Mouse (Mus musculus): ENCODE measurements around the gene Esm1. TPM values are rescaled to one million over a fixed set of nuclear protein-coding genes. Genes with fewer than 3 reads are reported as not detected.
"Not testable (repeated sequence)": the region's sequence is repeated elsewhere in the genome, so short reads cannot be mapped to it uniquely, and the experiment has no call there.

Gene Esm1
- polyA plus RNA-seq, 1 experiment, result 17.3 TPM

- no peak overlapping the region for H3K27ac ChIP-seq (ENCODE audit: control insufficient read depth, insufficient read depth, low read depth, low read length, poor library complexity)
- TF ChIP-seq CTCF (IDR thresholded peaks at IDR 0.05; ENCODE audit: control insufficient read depth, insufficient read depth, low read length) (no peak), POLR2A (IDR thresholded peaks at IDR 0.05; ENCODE audit: borderline replicate concordance, control insufficient read depth, low read depth, low read length) (no peak)
- WGBS, result 81% methylated on average over 8 of the region's 8 CpGs
- no peak overlapping the region for H3K4me3 ChIP-seq (replicated peaks; ENCODE audit: control insufficient read depth, low read depth, low read length)
- H3K4me1 ChIP-seq (ENCODE audit: control insufficient read depth, insufficient read depth, low read length), result peaks cover 4% of the 10 kb centered on the region; the same call in 1 of the 2 replicates
These were observed 35.6 kb downstream of the Esm1 start for GRCm38 (mm10) chr13:113245025-113245424.

GRCm38 (mm10) chr13:113252580-113252979, 43.1 kb downstream of the Esm1 start:
- not testable (repeated sequence) for H3K4me3 ChIP-seq (replicated peaks; ENCODE audit: control insufficient read depth, low read depth, low read length); H3K27ac ChIP-seq (ENCODE audit: control insufficient read depth, insufficient read depth, low read depth, low read length, poor library complexity); H3K4me1 ChIP-seq (ENCODE audit: control insufficient read depth, insufficient read depth, low read length)
- 83% methylated on average over 7 of the region's 7 CpGs for WGBS

GRCm38 (mm10) chr13:113256766-113257165, 47.3 kb downstream of the Esm1 start:
- no peak for TF ChIP-seq CTCF (IDR thresholded peaks at IDR 0.05; ENCODE audit: control insufficient read depth, insufficient read depth, low read length)
- TF ChIP-seq POLR2A (IDR thresholded peaks at IDR 0.05; ENCODE audit: borderline replicate concordance, control insufficient read depth, low read depth, low read length), result no peak
- H3K4me3 ChIP-seq (replicated peaks; ENCODE audit: control insufficient read depth, low read depth, low read length), result no peak overlapping the region
- no peaks in the 10 kb centered on the region for H3K4me1 ChIP-seq (ENCODE audit: control insufficient read depth, insufficient read depth, low read length)
- H3K27ac ChIP-seq (ENCODE audit: control insufficient read depth, insufficient read depth, low read depth, low read length, poor library complexity), result no peak overlapping the region
- 75% methylated on average over 2 of the region's 2 CpGs for WGBS

- TF ChIP-seq POLR2A (IDR thresholded peaks at IDR 0.05; ENCODE audit: borderline replicate concordance, control insufficient read depth, low read depth, low read length) (no peak), CTCF (IDR thresholded peaks at IDR 0.05; ENCODE audit: control insufficient read depth, insufficient read depth, low read length) (peak; percentile 40; the same call in 1 of the 2 replicates)
- no peak overlapping the region for H3K4me3 ChIP-seq (replicated peaks; ENCODE audit: control insufficient read depth, low read depth, low read length)
- 65% methylated on average over 5 of the region's 5 CpGs for WGBS
- no peak overlapping the region for H3K27ac ChIP-seq (ENCODE audit: control insufficient read depth, insufficient read depth, low read depth, low read length, poor library complexity)
- H3K4me1 ChIP-seq (ENCODE audit: control insufficient read depth, insufficient read depth, low read length), result no peaks in the 10 kb centered on the region
These were observed 47.7 kb downstream of the Esm1 start for GRCm38 (mm10) chr13:113257190-113257589.

- TF ChIP-seq POLR2A (IDR thresholded peaks at IDR 0.05; ENCODE audit: borderline replicate concordance, control insufficient read depth, low read depth, low read length), result no peak
- TF ChIP-seq CTCF (IDR thresholded peaks at IDR 0.05; ENCODE audit: control insufficient read depth, insufficient read depth, low read length), result no peak
- H3K4me3 ChIP-seq (replicated peaks; ENCODE audit: control insufficient read depth, low read depth, low read length), result no peak overlapping the region
- 79% methylated on average over 5 of the region's 5 CpGs for WGBS
- no peak overlapping the region for H3K27ac ChIP-seq (ENCODE audit: control insufficient read depth, insufficient read depth, low read depth, low read length, poor library complexity)
- no peaks in the 10 kb centered on the region for H3K4me1 ChIP-seq (ENCODE audit: control insufficient read depth, insufficient read depth, low read length)
These were observed 49.8 kb downstream of the Esm1 start for GRCm38 (mm10) chr13:113259237-113259636.

GRCm38 (mm10) chr13:113262822-113263221, 53.4 kb downstream of the Esm1 start:
- H3K4me1 ChIP-seq (ENCODE audit: control insufficient read depth, insufficient read depth, low read length), result peaks cover 3% of the 10 kb centered on the region; the same call in 1 of the 2 replicates
- TF ChIP-seq POLR2A (IDR thresholded peaks at IDR 0.05; ENCODE audit: borderline replicate concordance, control insufficient read depth, low read depth, low read length) (no peak), CTCF (IDR thresholded peaks at IDR 0.05; ENCODE audit: control insufficient read depth, insufficient read depth, low read length) (no peak)
- H3K4me3 ChIP-seq (replicated peaks; ENCODE audit: control insufficient read depth, low read depth, low read length), result no peak overlapping the region
- no peak overlapping the region for H3K27ac ChIP-seq (ENCODE audit: control insufficient read depth, insufficient read depth, low read depth, low read length, poor library complexity)
- 43% methylated on average over 12 of the region's 12 CpGs for WGBS

- 15% methylated on average over 13 of the region's 13 CpGs for WGBS
- no peak overlapping the region for H3K4me3 ChIP-seq (replicated peaks; ENCODE audit: control insufficient read depth, low read depth, low read length)
- no peak overlapping the region for H3K27ac ChIP-seq (ENCODE audit: control insufficient read depth, insufficient read depth, low read depth, low read length, poor library complexity)
- TF ChIP-seq CTCF (IDR thresholded peaks at IDR 0.05; ENCODE audit: control insufficient read depth, insufficient read depth, low read length), result no peak
- no peak for TF ChIP-seq POLR2A (IDR thresholded peaks at IDR 0.05; ENCODE audit: borderline replicate concordance, control insufficient read depth, low read depth, low read length)
- peaks cover 3% of the 10 kb centered on the region; the same call in 1 of the 2 replicates for H3K4me1 ChIP-seq (ENCODE audit: control insufficient read depth, insufficient read depth, low read length)
These were observed 55.8 kb downstream of the Esm1 start for GRCm38 (mm10) chr13:113265257-113265656.

GRCm38 (mm10) chr13:113266495-113266951, 57.1 kb downstream of the Esm1 start:
- no peak overlapping the region for H3K4me3 ChIP-seq (replicated peaks; ENCODE audit: control insufficient read depth, low read depth, low read length)
- WGBS, result 10% methylated on average over 9 of the region's 9 CpGs
- H3K27ac ChIP-seq (ENCODE audit: control insufficient read depth, insufficient read depth, low read depth, low read length, poor library complexity), result no peak overlapping the region
- TF ChIP-seq POLR2A (IDR thresholded peaks at IDR 0.05; ENCODE audit: borderline replicate concordance, control insufficient read depth, low read depth, low read length) (no peak), CTCF (IDR thresholded peaks at IDR 0.05; ENCODE audit: control insufficient read depth, insufficient read depth, low read length) (0 out of 2 replicates have a peak, but pooled peaks have one; percentile 20)
- peaks cover 3% of the 10 kb centered on the region; the same call in 1 of the 2 replicates for H3K4me1 ChIP-seq (ENCODE audit: control insufficient read depth, insufficient read depth, low read length)

- no peak for TF ChIP-seq POLR2A (IDR thresholded peaks at IDR 0.05; ENCODE audit: borderline replicate concordance, control insufficient read depth, low read depth, low read length)
- no peak for TF ChIP-seq CTCF (IDR thresholded peaks at IDR 0.05; ENCODE audit: control insufficient read depth, insufficient read depth, low read length)
- 2% methylated on average over 3 of the region's 3 CpGs for WGBS
- peaks cover 3% of the 10 kb centered on the region; the same call in 1 of the 2 replicates for H3K4me1 ChIP-seq (ENCODE audit: control insufficient read depth, insufficient read depth, low read length)
- peak overlapping the region; percentile 30; the same call in 1 of the 2 replicates for H3K27ac ChIP-seq (ENCODE audit: control insufficient read depth, insufficient read depth, low read depth, low read length, poor library complexity)
- no peak overlapping the region for H3K4me3 ChIP-seq (replicated peaks; ENCODE audit: control insufficient read depth, low read depth, low read length)
These were observed 57.7 kb downstream of the Esm1 start for GRCm38 (mm10) chr13:113267204-113267603.

Other genes with a start within 250 kb of the Esm1 start
- gene Ccno, start 221.9 kb upstream of the Esm1 start, polyA plus RNA-seq (2011; ENCODE audit: insufficient read depth, insufficient read length, low replicate concordance, missing spikeins), result 3.8 and 4.0 TPM in 2 replicates
- not detected in 2 replicates for gene Mcidas, start 215.8 kb upstream of the Esm1 start, polyA plus RNA-seq (2011; ENCODE audit: insufficient read depth, insufficient read length, low replicate concordance, missing spikeins)
- gene Cdc20b, start 174.5 kb upstream of the Esm1 start, polyA plus RNA-seq (2011; ENCODE audit: insufficient read depth, insufficient read length, low replicate concordance, missing spikeins), result not detected in 2 replicates
- 4.6 and 23.8 TPM in 2 replicates for gene Gpx8, start 163.2 kb upstream of the Esm1 start, polyA plus RNA-seq (2011; ENCODE audit: insufficient read depth, insufficient read length, low replicate concordance, missing spikeins)
- 2.0 and 5.8 TPM in 2 replicates for gene Gzma, start 108.7 kb upstream of the Esm1 start, polyA plus RNA-seq (2011; ENCODE audit: insufficient read depth, insufficient read length, low replicate concordance, missing spikeins)
- not detected in 2 replicates for gene Gzmk, start 16.2 kb downstream of the Esm1 start, polyA plus RNA-seq (2011; ENCODE audit: insufficient read depth, insufficient read length, low replicate concordance, missing spikeins)
- 0.72 TPM in 1 of 2 replicates, not detected in the other for gene BC067074, start 83.5 kb downstream of the Esm1 start, polyA plus RNA-seq (2011; ENCODE audit: insufficient read depth, insufficient read length, low replicate concordance, missing spikeins)